Mouse (Mus musculus) G1E-ER4 (cell line): ENCODE measurements at regions not wholly inside any gene's neighbourhood (a gene's known extent, or its start where the extent isn't known, plus 50 kb on each side); places are given as distances from the start of the nearest gene placed in this dataset.
A peak's percentile ranks its signal among the peaks of the same experiment; 100 is the strongest.

Source experiments
- GATA1 ChIP-seq: IDR thresholded peaks from one replicate; pipeline ENCODE4 v1.8.0; 2012; ENCODE audit warnings: low read length, inconsistent platforms

- TF ChIP-seq GATA1 = no peak
These were observed 128.9 kb upstream of the Gm527 start for GRCm38 (mm10) chr12:64788761-64789160.

GRCm38 (mm10) chr12:64810081-64810480 is 107.6 kb upstream of the Gm527 start:
- no peak for TF ChIP-seq GATA1

DNA sequence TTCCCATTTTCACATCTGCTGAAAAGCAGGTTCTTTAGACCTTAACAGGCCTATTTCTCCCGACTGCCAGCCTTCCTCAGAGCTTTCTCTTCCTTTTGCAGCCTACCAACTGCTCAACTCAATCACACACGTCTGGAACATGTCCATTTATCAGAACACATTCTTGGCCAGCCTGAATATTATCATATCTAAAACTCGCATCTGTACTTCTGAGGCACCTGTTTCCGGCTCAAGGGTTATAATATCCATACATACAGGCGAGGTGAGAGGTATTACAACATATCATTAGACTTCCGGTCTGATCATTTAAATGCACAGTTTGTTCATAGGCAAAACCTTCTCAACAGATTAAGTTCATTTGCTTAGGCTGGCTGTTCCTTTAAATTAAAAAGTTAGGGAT is 101.8 kb upstream of the Gm527 start:
- TF ChIP-seq GATA1 = peak; percentile 19

- TF ChIP-seq GATA1 = no peak
These were observed 100.5 kb upstream of the Gm527 start for GRCm38 (mm10) chr12:64817056-64817810.

DNA sequence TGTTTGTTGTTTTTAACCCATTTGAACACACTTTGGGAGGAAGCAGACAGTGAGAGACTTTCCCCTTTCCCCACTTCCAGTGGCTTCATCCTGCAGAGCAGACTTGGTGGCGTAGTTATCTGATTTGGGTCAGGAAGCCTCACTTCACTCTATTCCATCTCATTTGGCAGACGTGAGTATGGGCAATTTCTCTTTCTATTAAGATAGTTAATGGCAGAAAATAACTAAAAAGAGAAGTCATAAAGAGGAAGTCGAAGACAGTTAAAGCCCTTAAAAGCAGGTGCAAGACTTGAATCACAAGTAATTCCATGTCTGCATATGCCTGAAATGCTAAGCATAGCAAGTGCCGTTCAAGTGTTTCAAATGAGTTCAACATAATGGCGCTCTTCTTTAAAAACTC is 97.0 kb upstream of the Gm527 start:
- no peak for TF ChIP-seq GATA1

DNA sequence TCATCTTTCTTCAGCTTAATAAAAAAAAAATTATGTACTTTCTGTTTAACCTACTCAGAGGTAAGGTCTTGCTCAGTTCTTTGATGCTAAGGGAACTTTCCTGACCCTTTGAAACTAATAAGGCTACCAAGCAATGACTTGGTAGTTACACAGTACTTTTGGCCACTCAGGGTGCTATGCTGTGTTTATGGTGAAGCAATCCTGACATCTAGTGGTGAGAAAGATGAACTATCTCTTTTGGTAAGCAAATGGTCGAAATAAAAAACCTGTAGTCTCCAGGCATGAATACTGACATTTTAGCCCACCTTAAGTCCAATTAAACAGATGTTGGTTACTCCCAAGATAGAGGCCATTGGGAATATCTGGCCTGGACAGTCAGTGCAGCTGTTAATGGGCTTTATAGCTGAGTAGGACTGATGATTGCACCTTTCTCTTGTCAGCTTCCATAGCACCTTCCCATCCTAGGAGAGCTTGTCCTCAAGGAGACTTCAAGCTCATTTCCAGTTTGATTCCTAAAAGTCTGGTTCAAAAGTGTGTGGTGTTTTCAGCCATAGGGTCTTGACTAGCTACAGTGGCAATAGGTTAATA is 88.0 kb upstream of the Gm527 start:
- TF ChIP-seq GATA1 = no peak

- TF ChIP-seq GATA1 = no peak
These were observed 85.2 kb upstream of the Gm527 start for GRCm38 (mm10) chr12:64832313-64833151.

DNA sequence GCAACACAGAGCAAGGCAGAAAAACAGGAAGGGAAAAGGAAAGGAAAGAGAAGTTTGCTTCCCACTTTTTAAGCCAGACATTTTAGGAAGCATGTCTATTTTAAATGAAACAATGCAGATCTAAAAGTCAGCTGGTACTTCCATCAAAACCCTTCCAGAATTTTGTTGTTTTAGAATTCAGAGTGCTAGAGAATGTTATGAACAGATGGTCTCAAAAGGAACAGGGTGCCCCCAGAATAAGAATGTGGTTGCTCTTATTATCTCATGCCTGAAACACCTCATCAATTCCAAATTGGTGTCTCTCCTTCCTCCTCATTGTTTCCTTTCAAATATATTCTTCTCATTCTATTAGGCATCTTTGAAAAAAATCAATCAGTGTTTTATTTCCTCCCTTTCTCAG is 60.0 kb upstream of the Gm527 start:
- no peak for TF ChIP-seq GATA1
